Mouse (Mus musculus): ENCODE measurements at regions not wholly inside any gene's neighbourhood (a gene's known extent, or its start where the extent isn't known, plus 50 kb on each side); places are given as distances from the start of the nearest gene placed in this dataset.

GRCm38 (mm10) chr5:47557152-47557800 lies 425.7 kb upstream of the Slit2 start:
- WGBS = 23% methylated on average over 8 of the region's 8 CpGs
- DNase-seq (ENCODE audit: low spot score) (no peak), ATAC-seq (no peak)
- H3K4me3 ChIP-seq (ENCODE audit: low read length) = no peak overlapping the region
- H3K27me3 ChIP-seq (ENCODE audit: insufficient read depth, low read length) = no peaks in the 10 kb centered on the region
- no peaks in the 10 kb centered on the region for H3K4me1 ChIP-seq (ENCODE audit: insufficient read depth, low read length)
- no peak overlapping the region for H3K4me2 ChIP-seq (ENCODE audit: low read depth, low read length)
- H3K36me3 ChIP-seq (ENCODE audit: insufficient read depth, low read length) = no peaks in the 10 kb centered on the region
- no peaks in the 10 kb centered on the region for H3K9me3 ChIP-seq (ENCODE audit: low read length)
- TF ChIP-seq CTCF (IDR thresholded peaks at IDR 0.05; ENCODE audit: low read depth) = no peak
- H3K9ac ChIP-seq (replicated peaks; ENCODE audit: low read length) = no peak overlapping the region
- H3K27ac ChIP-seq = no peak overlapping the region

Data from hindbrain, postnatal 0 days (tissue).